Mouse (Mus musculus) kidney, postnatal 25 days (tissue): ENCODE results near the gene Acacb.
A peak's percentile ranks its signal among the peaks of the same experiment; 100 is the strongest.

Experiments used
- DNase-seq, 2 experiments: peaks; one replicate each; pipeline ENCODE4 v3.0.0; 2021; ENCODE audit warnings: mixed read lengths in 2 of 2

The Acacb gene

GRCm38 (mm10) chr5:114269984-114270383 lies 123.6 kb downstream of the Acacb start:
- no peak for DNase-seq

DNA sequence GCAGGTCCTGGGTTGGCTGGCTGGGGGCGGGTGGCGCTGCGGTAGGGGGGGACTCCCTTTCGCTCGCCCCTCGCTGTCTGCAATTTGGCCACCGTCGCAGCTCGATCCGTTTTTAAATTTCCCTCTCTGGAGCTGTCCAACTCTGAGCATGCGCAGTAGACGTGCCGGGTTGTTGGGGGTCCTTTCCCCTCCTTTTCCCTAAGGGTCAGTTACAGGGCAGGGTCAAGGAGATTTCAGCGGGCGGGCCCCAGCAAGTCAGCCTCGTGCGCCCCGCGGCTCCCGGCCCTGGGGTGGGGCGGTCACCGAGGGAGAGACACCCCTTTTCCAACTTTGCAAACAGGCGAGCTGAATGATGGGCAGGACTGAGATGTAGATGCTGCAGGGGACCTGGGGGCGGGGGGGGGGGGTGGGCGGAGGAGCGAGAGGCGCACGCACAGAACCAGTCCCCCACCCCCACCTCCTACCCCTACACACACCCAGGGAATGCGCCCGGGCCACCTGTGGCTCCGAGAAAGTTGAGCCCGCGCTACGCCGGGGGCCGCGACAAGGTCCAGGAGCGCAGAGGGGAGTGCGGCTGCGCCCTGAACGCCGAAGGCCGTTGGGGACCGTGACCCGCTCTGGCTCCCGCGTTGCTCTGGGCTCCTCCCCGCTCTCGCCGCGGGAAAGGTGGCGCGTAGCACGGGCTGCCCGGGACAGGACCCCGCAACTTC lies 127.5 kb downstream of the Acacb start, which contains the start of gene Foxn4:
Foxn4 (minus strand) TSS at position 115 of the 710 bp plus-strand sequence.
- DNase-seq = no peak

DNA sequence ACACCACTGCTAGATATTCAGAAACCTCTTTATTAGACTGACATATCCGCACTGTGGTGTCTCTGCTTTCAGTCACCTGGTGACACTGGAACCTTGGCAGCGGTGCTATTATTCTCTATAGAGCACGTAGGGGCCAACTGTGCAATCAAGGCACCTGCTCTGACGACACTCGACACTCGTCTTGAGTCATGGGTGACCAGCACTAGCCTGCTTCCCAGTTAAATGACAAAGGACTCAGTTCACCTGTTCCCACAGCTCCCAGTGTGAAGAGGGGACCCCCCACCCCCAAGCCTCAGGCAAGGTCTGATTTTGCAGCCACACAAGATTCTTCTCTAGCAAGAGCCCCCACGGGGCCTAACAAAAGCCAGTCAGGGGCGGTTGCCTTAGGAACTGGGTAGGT lies 129.0 kb downstream of the Acacb start:
- no peak for DNase-seq

GRCm38 (mm10) chr5:114275991-114276390 lies 129.7 kb downstream of the Acacb start:
- no peak for DNase-seq

DNA sequence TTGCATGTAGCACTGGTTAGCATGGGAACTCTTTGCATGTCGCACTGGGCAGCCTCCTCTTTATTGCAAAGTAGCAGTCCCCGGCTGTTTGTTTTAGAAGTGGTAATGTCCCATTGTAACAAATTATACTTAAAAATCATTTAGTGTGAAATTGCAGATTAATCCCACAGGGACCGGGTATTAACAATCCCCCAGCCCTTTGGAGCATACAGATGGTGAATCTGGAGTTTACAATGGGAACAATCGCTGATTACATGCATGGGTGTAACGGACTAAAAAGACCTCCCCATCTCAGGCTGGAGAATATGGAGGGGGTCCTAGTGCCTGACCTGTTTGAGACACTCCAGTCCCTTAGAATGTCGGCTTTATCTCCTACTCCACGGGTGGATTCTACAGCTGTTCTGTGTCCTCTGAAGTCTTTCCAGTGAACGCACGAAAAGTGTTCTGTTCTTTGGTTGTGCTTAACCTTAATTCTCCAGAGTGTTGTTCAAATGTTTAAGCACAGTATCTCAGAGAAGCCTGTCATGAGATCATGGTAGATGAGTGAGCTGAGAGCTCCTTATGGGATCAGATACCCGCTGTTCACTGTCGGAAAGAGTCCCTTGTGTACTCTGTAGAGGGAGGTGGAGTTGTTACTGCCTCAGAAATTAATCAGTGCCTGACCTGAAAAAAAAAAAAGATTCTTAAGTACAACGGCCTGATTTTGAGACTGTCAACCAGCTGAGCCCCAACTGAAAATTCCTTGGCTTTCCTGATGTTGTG lies 133.2 kb downstream of the Acacb start:
- DNase-seq = no peak

GRCm38 (mm10) chr5:114282346-114282745 lies 136.0 kb downstream of the Acacb start:
- DNase-seq = no peak

- no peak for DNase-seq
These were observed 138.5 kb downstream of the Acacb start for GRCm38 (mm10) chr5:114284604-114285397.

DNA sequence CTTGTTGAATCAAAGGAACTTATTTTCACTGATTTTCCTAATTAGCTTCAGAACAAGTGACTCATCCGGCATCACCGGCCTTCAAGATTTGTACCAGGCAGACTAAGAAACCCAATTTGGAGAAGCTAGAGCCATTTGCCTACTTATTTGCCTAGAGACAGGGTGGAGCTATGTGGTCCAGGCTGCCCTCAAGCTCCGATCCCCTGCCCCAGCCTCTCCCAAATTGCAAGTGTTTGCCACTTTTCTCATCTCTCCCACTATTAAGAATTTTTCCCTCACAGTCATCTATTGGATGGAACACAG lies 139.0 kb downstream of the Acacb start:
- no peak for DNase-seq

DNA sequence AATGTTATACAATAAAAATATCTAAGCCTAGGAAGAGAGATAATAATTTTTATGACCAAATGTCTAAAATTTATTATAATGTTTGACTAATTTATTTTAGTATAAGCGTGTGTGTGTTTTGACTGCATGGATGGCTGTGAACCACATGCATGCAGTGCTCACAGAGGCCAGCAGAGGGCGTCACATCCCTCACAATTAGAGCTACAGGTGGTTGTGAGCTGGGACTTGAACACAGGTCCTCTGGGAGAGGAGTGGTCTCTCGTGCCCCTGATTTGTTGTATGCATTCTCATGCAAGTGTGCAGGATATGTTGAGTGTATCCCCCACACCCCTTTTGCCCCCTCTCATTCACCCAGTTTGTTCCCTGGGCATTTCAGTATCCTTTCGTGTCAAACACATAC lies 139.8 kb downstream of the Acacb start:
- DNase-seq = no peak

DNA sequence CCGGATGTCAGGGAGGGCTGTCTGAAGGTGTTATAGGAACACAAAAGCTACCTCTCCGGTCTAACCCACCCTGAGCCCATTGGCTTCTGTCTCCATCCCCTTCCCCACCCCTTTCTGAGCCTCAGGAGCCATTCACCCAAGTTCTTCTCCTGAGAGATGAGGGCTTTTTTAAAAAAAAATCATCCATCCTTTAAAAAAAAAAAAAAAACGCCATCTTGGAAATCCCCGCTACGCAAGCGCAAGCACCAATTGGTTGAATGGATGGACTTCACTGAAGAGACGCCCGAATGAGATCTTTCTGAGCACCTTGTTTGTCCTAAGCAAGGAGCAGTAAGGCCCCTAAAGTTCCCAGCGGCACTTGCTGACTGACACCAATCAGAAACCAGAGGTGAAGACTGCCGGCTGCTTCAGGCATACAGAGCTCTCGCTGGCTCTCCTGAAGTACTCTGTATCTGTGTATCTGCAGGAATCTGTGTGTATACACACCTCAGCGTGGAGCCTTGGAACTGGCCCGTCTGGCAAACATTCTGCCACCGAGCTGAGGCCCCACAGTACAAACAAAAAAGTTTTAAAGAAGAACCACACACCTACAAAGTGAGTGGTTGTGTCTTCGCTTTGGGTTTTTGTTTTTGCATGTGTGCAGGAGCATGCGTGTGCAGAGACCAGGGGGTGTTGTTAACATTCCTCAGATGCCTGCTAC lies 140.7 kb downstream of the Acacb start:
- no peak for DNase-seq

GRCm38 (mm10) chr5:114288396-114288795 lies 142.1 kb downstream of the Acacb start:
- DNase-seq = no peak

GRCm38 (mm10) chr5:114288874-114289273 lies 142.5 kb downstream of the Acacb start, which contains the start of gene Myo1h:
Gene Myo1h (plus strand): TSS chr5:114289166.
- no peak for DNase-seq

- no peak for DNase-seq
These were observed 143.7 kb downstream of the Acacb start for GRCm38 (mm10) chr5:114290004-114290403.

GRCm38 (mm10) chr5:114296693-114297631 lies 150.6 kb downstream of the Acacb start:
- DNase-seq = no peak

DNA sequence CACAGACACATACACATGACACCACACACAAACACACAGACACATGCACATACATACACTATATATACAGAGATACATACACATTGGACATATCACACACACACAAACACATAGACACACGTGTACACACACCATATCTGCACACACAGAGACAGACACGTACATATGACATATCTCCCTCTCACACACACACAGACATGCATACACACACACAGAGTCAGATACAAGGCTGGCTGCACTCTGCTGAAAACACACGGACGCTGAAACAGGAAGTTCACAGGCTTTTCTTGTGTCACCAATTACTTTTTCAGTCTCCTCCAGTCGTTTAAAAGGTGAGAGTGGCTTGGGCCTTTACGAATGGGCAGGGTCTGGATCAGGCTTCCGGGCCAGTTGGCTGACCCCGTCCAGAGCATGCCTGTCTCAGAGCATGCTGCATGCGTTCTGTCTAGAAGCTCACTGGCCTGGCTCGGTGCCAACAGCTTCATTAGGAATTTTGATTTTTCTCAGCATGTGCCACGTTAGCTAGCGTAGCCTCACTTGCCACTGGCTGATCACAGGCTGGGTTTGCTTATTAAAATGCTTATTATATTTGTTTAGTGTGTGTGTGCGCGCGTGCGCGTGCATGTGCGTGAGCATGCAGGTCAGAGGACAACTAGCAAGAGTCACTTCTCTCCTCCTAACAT lies 152.0 kb downstream of the Acacb start:
- peak in 1 of 2 experiments; percentile 25 for DNase-seq

- no peak for DNase-seq
These were observed 153.0 kb downstream of the Acacb start for GRCm38 (mm10) chr5:114299156-114299855.

GRCm38 (mm10) chr5:114299883-114300610 lies 153.7 kb downstream of the Acacb start:
- no peak for DNase-seq
